Mouse (Mus musculus) liver, embryonic 14.5 days (tissue): ENCODE measurements around the gene Pcca. TPM values are rescaled to one million over a fixed set of nuclear protein-coding genes. Genes with fewer than 3 reads are reported as not detected.

Experiments
- ATAC-seq: fragments of 200-750 bp; cut with Nextera tagmentation; 2 replicates; pipeline ENCODE4 v1.8.0; 2017; ENCODE audit warnings: moderate number of reproducible peaks, mild to moderate bottlenecking, moderate library complexity; ENCODE audit not compliant: insufficient read depth
- DNase-seq, 3 experiments: peaks; one replicate each; pipeline ENCODE4 v3.0.0-alpha.2; 2012 to 2013; ENCODE audit warnings: low read depth in 3 of 3, low spot score in 3 of 3
- H3K27ac ChIP-seq: fragments of 300-500 bp; sonication (generic); 2 replicates; pipeline ENCODE4 v1.5.1; 2014; ENCODE audit warnings: moderate library complexity, mild to moderate bottlenecking, control low read depth, inconsistent platforms
- H3K27me3 ChIP-seq: fragments of 300-500 bp; sonication (generic); 2 replicates; pipeline ENCODE4 v1.6.1; 2014; ENCODE audit warnings: mild to moderate bottlenecking, low read length, moderate library complexity; ENCODE audit not compliant: control insufficient read depth, insufficient read depth
- H3K36me3 ChIP-seq: fragments of 300-500 bp; sonication (generic); replicated peaks from 2 replicates; pipeline ENCODE4 v1.6.1; 2014; ENCODE audit warnings: low read depth; ENCODE audit not compliant: control insufficient read depth, insufficient read depth
- H3K4me1 ChIP-seq, 2 experiments: fragments of 200-500 bp in 1 of 2; fragments of 300-500 bp in 1 of 2; sonication (generic) in 1 of 2; replicated peaks; 2 replicates each; pipeline ENCODE4 v1.6.1; 2012 to 2014; ENCODE audit warnings: antibody characterized with exemption in 1 of 2, inconsistent platforms in 1 of 2, low read length in 1 of 2; ENCODE audit not compliant: control insufficient read depth in 2 of 2, insufficient read depth in 2 of 2
- H3K4me2 ChIP-seq: fragments of 300-500 bp; sonication (generic); 2 replicates; pipeline ENCODE4 v1.6.1; 2014; ENCODE audit warnings: low read depth, mild to moderate bottlenecking, control low read depth, moderate library complexity
- H3K4me3 ChIP-seq, 2 experiments: fragments of 200-500 bp in 1 of 2; fragments of 300-500 bp in 1 of 2; sonication (generic) in 1 of 2; 2 replicates each; pipeline ENCODE4 v1.5.1; 2012 to 2014; ENCODE audit warnings: low read depth in 2 of 2, low read length in 2 of 2, mild to moderate bottlenecking in 2 of 2, control low read depth in 1 of 2, inconsistent platforms in 1 of 2, moderate library complexity in 1 of 2; ENCODE audit not compliant: insufficient read depth in 1 of 2
- H3K9ac ChIP-seq: fragments of 300-500 bp; sonication (generic); replicated peaks from 2 replicates; pipeline ENCODE4 v1.6.1; 2014; ENCODE audit warnings: mild to moderate bottlenecking, control low read depth, moderate library complexity
- H3K9me3 ChIP-seq: fragments of 300-500 bp; sonication (generic); 2 replicates; pipeline ENCODE4 v1.6.1; 2016; ENCODE audit warnings: low read length, mixed read lengths; ENCODE audit not compliant: control insufficient read depth
- CTCF ChIP-seq: IDR thresholded peaks from 2 replicates; pipeline ENCODE4 v1.5.1; 2016; ENCODE audit warnings: antibody characterized with exemption, low read depth, control low read depth
- EP300 ChIP-seq: IDR thresholded peaks from 2 replicates; pipeline ENCODE4 v1.6.1; 2016; ENCODE audit warnings: antibody characterized with exemption, low read depth
- WGBS: fragments of 180-500 bp; shearing (Covaris S2); extraction: QIAGEN DNeasy Blood & Tissue Kit; methylation state at CpG from one replicate; pipeline ENCODE4 v1.1.7; 2014; ENCODE audit not compliant: insufficient replicate concordance; 5-methylcytosine and 5-hydroxymethylcytosine counted together
- polyA plus RNA-seq, 2 experiments: library from polyadenylated mRNA; depleted of rRNA in 1 of 2; stranded (reverse) in 1 of 2; unstranded in 1 of 2; fragments of >200 nt; fragmentation: Nextera tagmentation in 1 of 2; extraction: Ambion mirVana in 1 of 2; gene quantifications; 2 replicates each; pipeline versions ENCODE4 v1.2.1 to v1.2.3; 2012 to 2014

Gene Pcca
- polyA plus RNA-seq, 2 experiments, result 8.9 to 9.8 TPM

- no peaks in the 10 kb centered on the region for H3K4me1 ChIP-seq
- DNase-seq, result no peak
- 65% methylated on average over 5 of the region's 5 CpGs for WGBS
- ATAC-seq, result no peak
- no peak overlapping the region for H3K4me3 ChIP-seq
- no peaks in the 10 kb centered on the region for H3K36me3 ChIP-seq
- no peak overlapping the region for H3K27ac ChIP-seq
- H3K9ac ChIP-seq, result no peak overlapping the region
- H3K27me3 ChIP-seq, result no peaks in the 10 kb centered on the region
- TF ChIP-seq CTCF, result no peak
- TF ChIP-seq EP300, result no peak
- no peak overlapping the region for H3K4me2 ChIP-seq
- H3K9me3 ChIP-seq, result no peaks in the 10 kb centered on the region
These were observed 103.9 kb downstream of the Pcca start for GRCm38 (mm10) chr14:122637798-122638555.

DNA sequence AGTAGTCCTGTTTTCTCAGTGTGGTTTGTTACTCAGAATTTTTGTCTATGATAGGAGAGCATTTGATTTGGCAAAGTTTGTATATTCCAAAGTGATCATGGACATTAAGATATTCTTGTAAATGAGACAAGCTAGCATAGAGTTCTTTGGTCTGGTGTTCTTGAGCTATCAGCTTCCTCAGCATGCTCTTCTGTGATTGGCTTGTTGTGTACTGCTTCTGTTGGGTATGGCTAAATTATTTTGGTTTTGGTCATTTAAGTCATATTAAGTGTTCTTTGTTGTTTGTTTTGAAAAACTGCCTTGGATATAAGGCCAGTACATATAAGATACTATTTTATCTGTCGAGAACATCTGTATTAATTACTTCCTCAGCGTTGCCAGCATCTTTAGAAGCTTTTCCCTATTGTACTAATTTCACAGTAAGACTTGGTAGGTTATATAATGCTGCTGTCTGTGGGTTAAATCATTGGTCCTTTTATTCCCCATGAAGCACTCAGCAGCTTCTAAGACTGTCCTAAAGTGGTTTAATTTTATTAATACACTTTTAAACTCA is 105.1 kb downstream of the Pcca start:
- no peaks in the 10 kb centered on the region for H3K27me3 ChIP-seq
- no peak overlapping the region for H3K4me2 ChIP-seq
- no peaks in the 10 kb centered on the region for H3K9me3 ChIP-seq
- no peak overlapping the region for H3K4me3 ChIP-seq
- TF ChIP-seq CTCF (no peak), EP300 (no peak)
- WGBS, result 70% methylated on average over 2 of the region's 2 CpGs
- H3K27ac ChIP-seq, result no peak overlapping the region
- 0 out of 4 replicates have a peak, but pooled peaks cover 0 to 3% of the 10 kb centered on the region in 2 experiments for H3K4me1 ChIP-seq
- H3K9ac ChIP-seq, result no peak overlapping the region
- DNase-seq (no peak), ATAC-seq (no peak)
- H3K36me3 ChIP-seq, result no peaks in the 10 kb centered on the region

DNA sequence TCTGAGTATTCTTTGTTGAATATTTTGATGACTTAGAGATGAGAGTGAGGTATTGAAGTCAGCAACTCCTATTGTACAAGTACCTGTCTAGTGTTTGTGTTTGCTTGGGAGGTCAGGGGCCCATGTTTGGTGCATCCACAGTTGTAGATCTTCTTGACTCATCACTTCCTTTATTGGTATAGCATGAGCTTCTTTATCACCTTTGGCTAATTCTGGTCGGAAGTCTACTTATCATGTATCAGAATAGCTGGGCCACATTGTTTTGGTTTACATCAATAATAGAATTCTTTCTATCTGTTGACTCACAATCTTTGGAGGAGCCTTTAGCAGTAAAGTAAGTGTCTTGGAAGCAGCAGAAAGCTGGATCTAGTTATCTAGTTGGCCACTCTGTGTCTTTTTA is 108.3 kb downstream of the Pcca start:
- Histone ChIP-seq H3K4me3 (no peak overlapping the region), H3K9me3 (no peaks in the 10 kb centered on the region), H3K27me3 (no peaks in the 10 kb centered on the region), H3K4me1 (peaks cover 0 to 3% of the 10 kb centered on the region in 2 experiments; a peak in 1 of 4 replicates), H3K9ac (no peak overlapping the region), H3K36me3 (no peaks in the 10 kb centered on the region), H3K27ac (no peak overlapping the region), H3K4me2 (no peak overlapping the region)
- DNase-seq, result no peak
- no peak for ATAC-seq
- 38% methylated on average over 1 of the region's 1 CpGs for WGBS
- no peak for TF ChIP-seq EP300
- no peak for TF ChIP-seq CTCF

DNA sequence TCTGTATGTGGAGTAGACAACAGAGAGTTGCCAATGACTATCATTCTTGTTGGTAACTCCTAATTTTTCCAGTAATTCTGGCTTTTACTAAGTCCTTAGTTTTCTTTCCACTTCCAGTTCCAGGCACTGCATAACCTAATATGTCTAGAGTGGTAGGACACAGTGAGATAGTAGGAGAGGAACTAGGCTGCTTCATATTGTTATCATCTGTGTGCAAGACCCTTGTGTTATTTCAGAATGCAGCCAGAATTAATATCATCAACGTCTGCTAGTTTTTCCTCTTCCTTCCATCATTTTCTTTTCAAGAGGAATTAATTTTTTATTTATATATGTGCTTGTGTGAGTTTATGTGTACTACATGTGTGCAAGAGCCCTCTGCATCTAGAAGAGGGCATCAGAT is 114.1 kb downstream of the Pcca start:
- no peaks in the 10 kb centered on the region for H3K27me3 ChIP-seq
- TF ChIP-seq EP300, result no peak
- TF ChIP-seq CTCF, result no peak
- H3K27ac ChIP-seq, result no peak overlapping the region
- H3K9ac ChIP-seq, result no peak overlapping the region
- H3K4me1 ChIP-seq, result peaks cover 3 to 28% of the 10 kb centered on the region in 2 experiments
- no peak overlapping the region for H3K4me3 ChIP-seq
- DNase-seq (no peak), ATAC-seq (no peak)
- WGBS, result 36% methylated on average over 1 of the region's 1 CpGs
- no peaks in the 10 kb centered on the region for H3K9me3 ChIP-seq
- no peak overlapping the region for H3K4me2 ChIP-seq
- H3K36me3 ChIP-seq, result no peaks in the 10 kb centered on the region

- peaks cover 3 to 30% of the 10 kb centered on the region in 2 experiments for H3K4me1 ChIP-seq
- H3K9ac ChIP-seq, result no peak overlapping the region
- H3K27ac ChIP-seq, result no peak overlapping the region
- ATAC-seq (no peak), DNase-seq (no peak)
- TF ChIP-seq EP300, result no peak
- no peak for TF ChIP-seq CTCF
- H3K4me2 ChIP-seq, result no peak overlapping the region
- H3K27me3 ChIP-seq, result no peaks in the 10 kb centered on the region
- no peaks in the 10 kb centered on the region for H3K36me3 ChIP-seq
- no peaks in the 10 kb centered on the region for H3K9me3 ChIP-seq
- WGBS, result 45% methylated on average over 3 of the region's 3 CpGs
- no peak overlapping the region for H3K4me3 ChIP-seq
These were observed 115.3 kb downstream of the Pcca start for GRCm38 (mm10) chr14:122649336-122649950.
